ENCODE assay signal across 20 mouse cellular contexts in the genomic region with DNA sequence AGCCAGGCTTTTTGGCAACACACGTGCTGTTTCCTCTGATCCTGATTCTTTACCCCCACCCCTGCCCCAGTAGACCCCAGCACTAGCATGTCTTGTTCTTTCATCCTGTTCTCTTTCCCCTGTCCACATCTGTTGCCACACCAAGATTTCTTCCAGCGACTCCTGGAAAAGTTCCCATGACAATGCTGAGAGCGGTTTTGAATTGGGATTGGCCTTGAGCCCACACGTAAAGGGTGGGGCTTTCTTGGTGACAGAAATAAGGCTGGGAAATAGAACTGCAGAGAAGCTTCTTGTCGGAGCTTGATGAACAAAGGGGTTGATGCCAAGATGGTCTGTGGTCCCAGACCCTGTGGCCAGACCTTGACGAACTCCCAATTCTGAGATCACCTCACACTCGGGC.
DNase-seq lines count a peak whose midpoint lies in the region; ATAC-seq and TF ChIP-seq lines count a peak whose summit lies in the region.
"Had no signal": no experiment of that assay in that cellular context is flagged by ENCODE, and none has a peak within 500 bp of the region (broad histone marks: within the 10 kb centered on the region; RNA-seq: fewer than 3 reads in every experiment).

No protein-coding gene starts in this region.

- no peak for TF ChIP-seq POLR2A in lung, adult 2 months (IDR thresholded peaks at IDR 0.05; ENCODE audit: borderline replicate concordance, extremely low read depth, low read depth, low read length)

- H3K9ac ChIP-seq in lung, postnatal 0 days (replicated peaks; ENCODE audit: low read depth), result no peak overlapping the region
- H3K9ac ChIP-seq in hindbrain, embryonic 12.5 days, result no peak overlapping the region
- H3K9ac ChIP-seq: forebrain, postnatal 0 days; liver, postnatal 0 days had no signal

- no peaks in the 10 kb centered on the region for H3K27me3 ChIP-seq in lung, postnatal 0 days (replicated peaks; ENCODE audit: insufficient read depth, low read length)
- H3K27me3 ChIP-seq in hindbrain, embryonic 12.5 days, result no peaks in the 10 kb centered on the region
- H3K27me3 ChIP-seq: Patski had no signal

- no peaks in the 10 kb centered on the region for H3K9me3 ChIP-seq in lung, postnatal 0 days (ENCODE audit: low read length)
- no peaks in the 10 kb centered on the region for H3K9me3 ChIP-seq in hindbrain, embryonic 12.5 days (replicated peaks)
- H3K9me3 ChIP-seq: hindbrain, embryonic 10.5 days had no signal

- WGBS in lung, adult 2 months, result 38% methylated on average over 7 of the region's 7 CpGs
- 39% methylated on average over 7 of the region's 7 CpGs for WGBS in lung, postnatal 0 days
- WGBS in hindbrain, embryonic 12.5 days, result 92% methylated on average over 7 of the region's 7 CpGs

- H3K36me3 ChIP-seq in lung, postnatal 0 days (ENCODE audit: insufficient read depth, low read length), result no peaks in the 10 kb centered on the region
- no peaks in the 10 kb centered on the region for H3K36me3 ChIP-seq in hindbrain, embryonic 12.5 days
- H3K36me3 ChIP-seq: hindbrain, embryonic 10.5 days had no signal

- peak; percentile 33 for DNase-seq in gastrocnemius, adult 2 months
- DNase-seq in gastrocnemius, postnatal 4 days (ENCODE audit: low spot score in 2 of 2), result no peak
- peak; percentile 12 to 30 for DNase-seq in lung, adult 18-20 months
- DNase-seq in lung, adult 2 months, result no peak
- peak; percentile 59 for DNase-seq in lung, postnatal 0 days (ENCODE audit: low spot score)
- DNase-seq in retina, postnatal 1 day, result no peak
- DNase-seq: cerebellum, adult 11-12 months; cerebellum, postnatal 36 days; forebrain, postnatal 0 days; layer of hippocampus, postnatal 36 days; liver; liver, postnatal 0 days; thymus, adult 2 months had no signal

- H3K27ac ChIP-seq in gastrocnemius, adult 2 months, result no peak overlapping the region
- no peak overlapping the region for H3K27ac ChIP-seq in lung, postnatal 0 days (ENCODE audit: low read length)
- no peak overlapping the region for H3K27ac ChIP-seq in hindbrain, embryonic 12.5 days
- H3K27ac ChIP-seq: hindbrain, embryonic 10.5 days had no signal

- no peak overlapping the region for H3K4me2 ChIP-seq in lung, postnatal 0 days (replicated peaks; ENCODE audit: low read depth, low read length)
- no peak overlapping the region for H3K4me2 ChIP-seq in hindbrain, embryonic 12.5 days (replicated peaks)

- H3K4me3 ChIP-seq in gastrocnemius, adult 2 months, result no peak overlapping the region
- H3K4me3 ChIP-seq in lung, adult 2 months (replicated peaks; ENCODE audit: extremely low read depth, low read depth, low read length), result no peak overlapping the region
- no peak overlapping the region for H3K4me3 ChIP-seq in lung, postnatal 0 days (ENCODE audit: low read depth, low read length)
- no peak overlapping the region for H3K4me3 ChIP-seq in hindbrain, embryonic 12.5 days
- H3K4me3 ChIP-seq: erythroblast, embryonic 14.5 days; hindbrain, embryonic 10.5 days had no signal

- TF ChIP-seq CTCF in gastrocnemius, adult 2 months (IDR thresholded peaks at IDR 0.05), result no peak
- TF ChIP-seq CTCF in lung, adult 2 months (IDR thresholded peaks at IDR 0.05; ENCODE audit: insufficient read depth, low read length), result no peak
- no peak for TF ChIP-seq CTCF in lung, postnatal 0 days (IDR thresholded peaks at IDR 0.05)

- H3K4me1 ChIP-seq in lung, adult 2 months (ENCODE audit: control insufficient read depth, insufficient read depth, low read length), result no peaks in the 10 kb centered on the region
- no peaks in the 10 kb centered on the region; the same call in 1 of the 2 replicates for H3K4me1 ChIP-seq in lung, postnatal 0 days (ENCODE audit: insufficient read depth, low read depth, low read length)
- H3K4me1 ChIP-seq in hindbrain, embryonic 12.5 days, result no peaks in the 10 kb centered on the region
- H3K4me1 ChIP-seq: hindbrain, embryonic 10.5 days; megakaryocyte, embryonic 14.5 days had no signal

- no peak for TF ChIP-seq EP300 in lung, postnatal 0 days (IDR thresholded peaks at IDR 0.05)

- intact Hi-C loops in gastrocnemius, adult 2 months (cut with DNase I), result no loop called here

- peak; percentile 16; the same call in 1 of the 2 replicates for ATAC-seq in lung, postnatal 0 days
- ATAC-seq in hindbrain, embryonic 12.5 days (ENCODE audit: low FRiP score), result no peak
- ATAC-seq: forebrain, postnatal 0 days; inflammation-experienced regulatory T-cells, adult 6 months; liver, postnatal 0 days; midbrain, embryonic 16.5 days; Patski had no signal

Comparison
In these comparisons a context has a peak if more than half of its experiments do, and no peak if none do; other contexts are left out.
1. DNase-seq: peak in gastrocnemius, adult 2 months (single experiment), lung, adult 18-20 months (2 of 2) and lung, postnatal 0 days (single experiment); none in gastrocnemius, postnatal 4 days (0 of 2), lung, adult 2 months (single experiment) and retina, postnatal 1 day (single experiment).